Mouse (Mus musculus): ENCODE results near the gene Coa3.

- TF ChIP-seq SMC3 (IDR thresholded peaks at IDR 0.05; ENCODE audit: low read depth, low read length) (no peak), CTCF (conservative IDR thresholded peaks at IDR 0.05 in 1 of 2, IDR thresholded peaks at IDR 0.05 in 1 of 2; ENCODE audit: low read depth in 2 of 2, low read length in 2 of 2) (no peak), BHLHE40 (IDR thresholded peaks at IDR 0.05; ENCODE audit: low read depth, low read length) (no peak), MXI1 (IDR thresholded peaks at IDR 0.05; ENCODE audit: low read depth, low read length) (no peak), CHD1 (IDR thresholded peaks at IDR 0.05; ENCODE audit: low read depth, low read length) (no peak), MEF2A (IDR thresholded peaks at IDR 0.05; ENCODE audit: borderline replicate concordance, low read depth, low read length) (no peak), CHD2 (IDR thresholded peaks at IDR 0.05; ENCODE audit: low read length) (no peak), HCFC1 (IDR thresholded peaks at IDR 0.05; ENCODE audit: low read depth, low read length) (no peak), USF1 (IDR thresholded peaks at IDR 0.05; ENCODE audit: low read depth, low read length) (no peak), EP300 (IDR thresholded peaks at IDR 0.05; ENCODE audit: low read length) (no peak), MAX (IDR thresholded peaks at IDR 0.05; ENCODE audit: low read length) (no peak), JUN (IDR thresholded peaks at IDR 0.05; ENCODE audit: insufficient read depth, low read depth, low read length) (no peak), POLR2AphosphoS2 (IDR thresholded peaks at IDR 0.05; ENCODE audit: low read depth, low read length) (no peak), KAT2A (IDR thresholded peaks at IDR 0.05; ENCODE audit: insufficient replicate concordance, low read length) (no peak)
Measured at GRCm38 (mm10) chr11:101287306-101287705, 8.4 kb upstream of the Coa3 start.
